Mouse (Mus musculus): ENCODE data around the gene Lin52.

DNA sequence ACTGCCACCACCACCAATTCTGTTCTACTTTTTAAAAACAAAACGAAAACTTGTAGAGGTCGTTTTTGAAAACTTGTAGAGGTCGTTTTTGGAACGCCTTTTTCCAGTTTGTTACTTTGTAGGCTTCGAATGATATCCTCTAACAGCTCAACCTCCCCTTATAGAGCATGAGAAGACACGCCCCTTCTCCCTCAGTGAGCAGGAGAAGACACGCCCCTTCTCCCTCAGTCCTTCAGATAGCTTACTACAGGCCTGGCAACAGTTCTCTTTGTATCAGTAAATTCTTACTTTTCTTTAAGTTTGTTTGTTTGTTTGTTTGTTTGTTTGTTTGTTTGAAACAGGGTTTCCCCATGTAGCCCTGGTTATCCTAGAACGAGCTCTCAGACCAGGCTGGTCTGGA is 104.0 kb downstream of the Lin52 start:
- TF ChIP-seq CTCF (conservative IDR thresholded peaks at IDR 0.05; ENCODE audit: insufficient read depth, insufficient read length, low read depth, low read length), result no peak
- no peak for TF ChIP-seq POLR2A (IDR thresholded peaks at IDR 0.05; ENCODE audit: low read depth, low read length)
